Mouse (Mus musculus): Measurements from ENCODE around the gene Ankrd45.
"Not testable (repeated sequence)": the region's sequence is repeated elsewhere in the genome, so short reads cannot be mapped to it uniquely, and the experiment has no call there.

The Ankrd45 gene

GRCm38 (mm10) chr1:161190253-161190910, 47.9 kb downstream of the Ankrd45 start:
- no peak for DNase-seq

DNA sequence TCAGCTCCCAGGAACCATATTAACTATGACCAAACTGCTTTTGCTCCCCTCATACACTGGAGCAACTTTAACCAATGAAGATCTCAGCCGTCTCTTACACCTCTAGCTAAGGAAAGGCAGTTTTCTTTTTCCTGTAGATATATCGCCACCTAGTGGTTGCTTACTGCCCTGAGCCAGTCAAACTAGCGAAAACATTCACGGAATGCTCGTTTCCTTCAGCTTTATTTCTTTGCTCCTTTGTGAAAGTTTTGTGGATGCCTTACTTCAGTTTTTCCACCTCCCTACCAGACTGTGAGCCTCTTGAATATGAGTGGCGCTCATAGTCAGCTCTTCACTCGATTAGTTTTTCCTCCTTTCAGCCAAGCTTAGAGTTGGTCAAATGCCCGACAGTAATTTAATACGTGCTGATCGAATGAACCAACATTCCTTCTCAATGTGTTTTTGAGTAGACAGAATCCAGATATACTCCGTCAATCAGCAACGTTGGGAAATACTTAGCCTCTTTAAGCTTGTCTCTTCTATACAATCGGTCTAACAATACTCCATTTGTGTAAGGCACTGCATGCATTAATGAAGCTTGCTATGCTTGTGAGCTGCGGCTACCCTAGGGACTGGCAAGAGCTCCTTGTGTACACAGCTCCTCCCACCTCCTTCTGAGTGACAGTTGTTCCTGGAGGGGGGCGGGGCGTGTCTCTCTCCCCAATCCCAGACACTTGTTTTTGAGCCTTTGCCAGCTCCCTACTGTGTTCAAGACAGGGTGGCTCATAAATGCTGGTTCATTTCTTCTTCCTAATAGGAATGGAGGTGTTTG, 53.3 kb downstream of the Ankrd45 start:
- DNase-seq, result peak in 1 of 2 experiments; percentile 39

DNA sequence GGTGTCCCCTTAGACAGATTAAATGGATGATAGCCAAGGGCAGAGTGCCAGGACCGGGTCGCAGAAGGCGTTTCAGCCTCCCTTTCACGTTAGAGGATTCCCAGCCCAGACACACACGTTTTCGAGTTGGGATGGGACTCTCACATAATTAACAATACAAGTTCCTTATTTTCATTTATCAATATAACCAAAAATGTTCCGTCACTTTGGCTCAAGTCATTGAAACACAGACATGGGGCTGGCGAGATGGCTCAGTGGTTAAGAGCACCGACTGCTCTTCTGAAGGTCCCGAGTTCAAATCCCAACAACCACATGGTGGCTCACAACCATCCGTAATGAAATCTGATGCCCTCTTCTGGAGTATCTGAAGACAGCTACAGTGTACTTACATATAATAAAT, 53.9 kb downstream of the Ankrd45 start:
- DNase-seq, result not testable (repeated sequence)

DNA sequence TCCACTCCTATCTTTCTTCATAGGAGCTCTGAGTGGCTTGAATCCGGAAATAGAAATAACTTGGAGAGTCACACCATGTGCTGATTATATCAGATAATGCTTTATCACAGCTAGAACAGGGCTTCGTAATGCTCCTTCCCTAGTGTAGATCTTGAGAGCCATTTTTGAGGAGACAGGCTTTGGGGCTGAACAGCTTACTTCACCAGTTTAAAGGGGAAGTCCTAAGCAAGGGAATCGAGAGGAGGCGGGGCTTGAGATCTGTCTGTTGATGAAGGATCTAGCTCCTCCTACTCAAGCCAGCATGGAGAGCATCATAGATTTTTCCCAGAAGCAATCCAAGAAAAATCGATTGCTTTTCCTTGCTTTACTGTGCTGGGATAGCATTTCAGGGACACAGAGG, 57.4 kb downstream of the Ankrd45 start:
- DNase-seq, result no peak

DNA sequence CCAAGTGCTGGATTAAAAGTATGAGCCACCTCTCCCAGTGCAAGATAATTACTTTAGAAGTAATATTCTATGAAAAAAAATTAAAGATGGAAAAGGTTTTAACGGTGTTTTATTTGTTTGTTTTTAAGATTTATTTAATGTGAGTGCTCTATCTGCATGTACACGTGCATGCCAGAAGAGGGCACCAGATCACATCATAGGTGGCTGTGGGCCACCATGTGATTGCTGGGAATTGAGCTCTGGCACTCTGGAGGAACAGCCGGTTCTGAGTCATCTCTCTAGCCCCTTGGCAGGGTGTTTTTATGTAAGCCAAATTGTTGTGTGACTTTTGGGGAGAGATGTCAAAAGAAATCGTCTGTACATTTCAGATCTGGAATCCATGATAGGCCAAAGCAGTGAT, 72.0 kb downstream of the Ankrd45 start:
- peak in 1 of 2 experiments; percentile 27 for DNase-seq

GRCm38 (mm10) chr1:161219816-161220215, 77.3 kb downstream of the Ankrd45 start:
- no peak for DNase-seq
